Mouse (Mus musculus) bone marrow macrophage, adult 2 months (primary cell): ENCODE measurements at regions not wholly inside any gene's neighbourhood (a gene's known extent, or its start where the extent isn't known, plus 50 kb on each side); places are given as distances from the start of the nearest gene placed in this dataset.

Experiments used
- CTCF ChIP-seq: IDR thresholded peaks from 2 replicates; pipeline ENCODE4 v1.5.1; 2012; ENCODE audit warnings: low read depth, mild to moderate bottlenecking, low read length, moderate library complexity
- POLR2A ChIP-seq: IDR thresholded peaks from 2 replicates; pipeline ENCODE4 v1.6.1; 2012; ENCODE audit warnings: mild to moderate bottlenecking, low read depth, low read length, borderline replicate concordance

GRCm38 (mm10) chr1:94221006-94221405, 168.7 kb upstream of the Pdcd1 start:
- TF ChIP-seq CTCF (no peak), POLR2A (no peak)
